Mouse (Mus musculus) gastrocnemius, postnatal 4 days (tissue): ENCODE data around the gene Loxl4. TPM values are rescaled to one million over a fixed set of nuclear protein-coding genes. Genes with fewer than 3 reads are reported as not detected.

Source experiments
- DNase-seq, 2 experiments: peaks; one replicate each; pipeline ENCODE4 v3.0.0; 2021 to 2022; ENCODE audit warnings: low spot score in 2 of 2, mixed read lengths in 2 of 2
- total RNA-seq, 2 experiments: library from RNA; stranded (reverse); gene quantifications; 2 replicates each; pipeline ENCODE4 v1.2.3; 2021

Loxl4 gene
- total RNA-seq, 2 experiments from 2014 or later = 1.5 to 2.4 TPM

DNA sequence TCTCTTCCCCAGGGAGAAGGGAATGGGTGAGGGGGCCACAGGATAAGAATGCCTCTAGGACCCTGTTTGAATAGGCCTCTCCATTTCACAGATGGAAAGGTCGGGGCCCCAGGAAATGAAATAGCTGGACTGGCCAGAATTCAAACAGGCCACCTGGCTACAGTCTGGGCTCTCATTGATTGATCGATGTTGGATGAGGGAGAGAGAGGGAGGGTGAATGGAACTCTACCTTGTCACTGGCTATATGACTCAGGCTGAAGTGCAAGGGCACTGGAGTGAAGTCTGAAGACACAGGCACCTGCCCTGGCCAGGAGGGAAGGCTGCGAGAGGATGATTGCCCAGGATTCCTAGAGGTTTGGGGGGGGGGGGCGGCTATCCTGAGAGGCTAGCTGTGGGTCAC, 867 bp downstream of the Loxl4 start:
- no peak for DNase-seq

GRCm38 (mm10) chr19:42609716-42610115, 2.9 kb downstream of the Loxl4 start:
- no peak for DNase-seq

- no peak for DNase-seq
Observed at GRCm38 (mm10) chr19:42608082-42608481, 4.5 kb downstream of the Loxl4 start.

DNA sequence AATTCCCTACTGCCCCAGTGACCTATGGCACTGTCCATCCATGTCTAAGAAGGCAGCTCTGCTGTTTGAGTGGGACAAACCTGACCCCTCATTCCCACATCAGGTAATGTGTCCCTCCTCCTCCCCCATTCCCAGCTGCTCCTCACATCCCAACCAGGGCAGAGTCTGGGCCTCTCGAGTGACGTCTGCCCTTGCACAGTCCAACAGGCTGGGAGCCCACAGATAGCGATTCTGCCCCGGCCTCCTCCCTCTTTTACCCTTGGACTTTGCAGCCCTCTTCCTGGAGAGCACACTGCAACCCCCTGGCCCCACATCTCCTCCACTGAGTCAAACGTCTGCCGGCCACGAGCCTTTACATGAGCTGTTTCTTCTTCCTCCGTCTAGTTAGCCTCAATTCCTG, 10.0 kb downstream of the Loxl4 start:
- DNase-seq = no peak

GRCm38 (mm10) chr19:42602041-42602440, 10.6 kb downstream of the Loxl4 start:
- DNase-seq = no peak

GRCm38 (mm10) chr19:42601445-42601844, 11.2 kb downstream of the Loxl4 start:
- no peak for DNase-seq

DNA sequence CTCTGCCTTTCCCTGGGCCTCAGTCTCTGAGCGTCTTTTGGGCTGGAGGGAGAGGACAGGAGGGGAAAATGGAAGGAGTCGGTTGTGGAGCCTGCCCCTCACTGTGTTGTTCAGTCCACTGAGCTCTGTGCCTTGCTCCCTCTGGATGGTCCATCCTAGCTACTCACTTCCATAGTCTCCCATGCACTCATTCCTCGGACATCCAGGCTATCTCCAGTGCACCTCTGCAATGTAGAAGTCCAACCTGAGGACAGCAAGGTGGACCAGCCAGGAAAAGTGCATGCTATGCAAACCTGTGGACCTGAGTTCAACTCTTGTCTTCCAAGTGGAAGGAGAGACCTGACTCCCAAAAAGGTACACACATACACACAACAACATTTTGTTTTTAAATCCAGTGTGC, 12.0 kb downstream of the Loxl4 start:
- DNase-seq = no peak

- DNase-seq = no peak
Observed at GRCm38 (mm10) chr19:42599891-42600290, 12.7 kb downstream of the Loxl4 start.

- DNase-seq = peak in 1 of 2 experiments; percentile 6
Observed at GRCm38 (mm10) chr19:42597896-42598295, 14.7 kb downstream of the Loxl4 start.

DNA sequence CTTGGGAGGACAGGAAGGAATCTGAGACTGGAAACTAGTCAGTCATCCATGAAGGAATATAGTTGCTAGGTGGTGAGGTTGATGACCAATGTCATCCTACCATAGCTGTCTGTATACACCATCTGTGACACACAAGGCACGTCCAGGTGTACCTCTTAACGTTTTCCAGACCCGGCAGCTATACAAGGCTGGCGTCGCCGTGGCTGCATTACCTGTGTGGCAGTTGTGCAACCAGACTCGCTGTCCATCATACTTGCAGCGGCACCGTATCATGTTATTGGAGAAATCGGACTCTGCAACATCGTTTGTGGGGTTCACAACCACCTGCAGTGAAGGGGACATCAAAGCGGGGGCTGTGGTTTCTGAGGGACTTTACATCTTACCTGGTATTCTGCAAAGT, 15.3 kb downstream of the Loxl4 start:
- no peak for DNase-seq

- DNase-seq = no peak
Observed at GRCm38 (mm10) chr19:42595066-42595465, 17.5 kb downstream of the Loxl4 start.

GRCm38 (mm10) chr19:42593456-42593855, 19.2 kb downstream of the Loxl4 start:
- peak in 1 of 2 experiments; percentile 4 for DNase-seq

DNA sequence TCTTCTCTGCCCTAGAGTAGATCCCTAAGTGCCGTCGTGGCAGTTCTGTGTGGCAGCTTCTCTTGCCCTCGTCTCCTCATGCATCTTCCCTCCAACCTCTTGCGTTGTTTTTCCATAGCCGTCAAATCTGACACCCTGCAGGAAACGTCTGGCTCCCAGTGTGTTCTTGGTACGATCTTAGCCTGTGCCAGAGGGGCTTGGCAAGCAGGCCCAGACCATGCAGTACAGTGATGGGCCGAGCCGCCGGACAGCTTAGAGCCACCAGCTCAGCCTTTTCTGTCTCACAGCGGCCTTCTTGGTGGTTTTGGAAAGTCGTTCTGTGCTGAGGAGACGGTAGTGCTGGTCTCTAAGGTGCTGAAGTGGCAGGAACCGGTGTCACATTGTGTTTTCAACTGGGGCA, 21.1 kb downstream of the Loxl4 start:
- DNase-seq = peak in 1 of 2 experiments; percentile 5

GRCm38 (mm10) chr19:42589246-42589645, 23.4 kb downstream of the Loxl4 start:
- DNase-seq = peak in 1 of 2 experiments; percentile 4

DNA sequence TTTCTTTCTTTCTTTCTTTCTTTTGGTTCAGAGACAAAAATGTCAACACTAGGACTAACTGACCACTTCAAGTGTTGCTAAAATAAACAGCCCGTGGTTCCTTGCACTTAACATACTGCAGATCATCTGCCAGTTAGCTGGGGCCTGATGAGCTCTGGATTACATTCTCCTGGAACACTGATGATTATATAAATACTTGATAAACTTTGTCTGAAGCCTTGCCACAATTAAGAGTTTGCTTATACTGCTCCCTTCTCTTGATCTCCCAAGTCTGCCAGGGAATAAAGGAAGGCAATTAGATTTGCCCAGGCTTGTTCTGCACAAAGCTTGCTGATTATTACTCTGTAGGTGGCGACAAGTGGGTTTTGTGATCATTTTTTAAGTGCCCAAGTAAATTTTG, 24.9 kb downstream of the Loxl4 start:
- no peak for DNase-seq

- DNase-seq = no peak
Observed at GRCm38 (mm10) chr19:42584188-42584587, 28.4 kb downstream of the Loxl4 start.

- no peak for DNase-seq
Observed at GRCm38 (mm10) chr19:42583677-42584076, 28.9 kb downstream of the Loxl4 start.

GRCm38 (mm10) chr19:42582811-42583370, 29.7 kb downstream of the Loxl4 start:
- no peak for DNase-seq

DNA sequence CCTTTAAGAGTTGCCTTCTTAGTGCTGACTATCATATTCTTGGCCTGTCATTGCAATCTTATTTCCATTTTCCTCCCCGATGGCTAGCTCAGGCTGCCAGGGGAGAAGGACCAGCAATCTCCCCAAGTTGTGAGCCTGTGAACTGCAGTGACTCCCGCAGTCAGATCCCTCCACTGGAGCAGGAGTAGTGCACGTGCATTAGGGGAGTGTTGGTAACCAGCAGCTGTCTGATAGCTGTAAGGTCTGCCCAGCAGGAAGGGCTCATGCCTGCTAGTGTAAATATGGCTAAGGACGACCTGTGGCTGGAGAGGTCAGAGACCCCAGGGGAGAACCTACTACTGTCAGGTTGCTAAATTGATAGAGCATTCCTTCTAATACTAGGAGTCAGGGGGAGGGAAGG, 31.9 kb downstream of the Loxl4 start:
- no peak for DNase-seq

GRCm38 (mm10) chr19:42578631-42579030, 34.0 kb downstream of the Loxl4 start:
- DNase-seq = no peak

- DNase-seq = no peak
Observed at GRCm38 (mm10) chr19:42576856-42577255, 35.8 kb downstream of the Loxl4 start.

DNA sequence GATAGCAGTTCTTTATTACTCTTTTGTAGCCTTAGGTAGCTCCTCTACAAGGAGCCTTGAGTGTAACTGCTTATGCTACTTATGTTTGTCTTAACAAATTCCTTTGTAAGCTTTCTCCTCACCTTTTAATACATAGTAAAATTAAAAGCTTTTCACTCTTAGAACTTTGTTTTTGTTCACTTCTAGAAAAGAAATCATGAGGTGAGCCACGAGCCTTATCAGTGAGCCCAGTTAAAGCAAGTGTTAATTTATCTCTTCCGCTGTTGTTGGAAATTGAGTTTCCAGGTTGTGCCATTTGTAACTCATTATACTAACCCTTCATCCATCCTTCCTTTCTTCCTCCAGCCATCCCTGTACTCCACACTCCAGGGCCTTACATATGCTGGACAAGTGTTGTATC, 37.3 kb downstream of the Loxl4 start:
- no peak for DNase-seq

- no peak for DNase-seq
Observed at GRCm38 (mm10) chr19:42571291-42571690, 41.3 kb downstream of the Loxl4 start.

GRCm38 (mm10) chr19:42569076-42569475, 43.5 kb downstream of the Loxl4 start:
- DNase-seq = no peak
